Mouse (Mus musculus) layer of hippocampus, adult 11-12 months (tissue): ENCODE data around the gene Jam2.

Source experiments
- DNase-seq: peaks from one replicate; pipeline ENCODE4 v3.0.0; 2022; ENCODE audit warnings: low spot score

Jam2 gene

GRCm38 (mm10) chr16:84838576-84838975, 64.7 kb downstream of the Jam2 start:
- DNase-seq, result no peak

GRCm38 (mm10) chr16:84853492-84853891, 79.6 kb downstream of the Jam2 start:
- no peak for DNase-seq

- no peak for DNase-seq
These were observed 90.7 kb downstream of the Jam2 start for GRCm38 (mm10) chr16:84864656-84865055.

GRCm38 (mm10) chr16:84873805-84874204, 99.9 kb downstream of the Jam2 start:
- DNase-seq, result no peak

GRCm38 (mm10) chr16:84875012-84875717, 101.2 kb downstream of the Jam2 start:
- DNase-seq, result peak; percentile 37
